Mouse (Mus musculus): ENCODE data around the gene Crybg1. TPM values are rescaled to one million over a fixed set of nuclear protein-coding genes. Genes with fewer than 3 reads are reported as not detected.

Gene Crybg1
- polyA plus RNA-seq, 1 experiment from 2014 or later, result 0.68 TPM

DNA sequence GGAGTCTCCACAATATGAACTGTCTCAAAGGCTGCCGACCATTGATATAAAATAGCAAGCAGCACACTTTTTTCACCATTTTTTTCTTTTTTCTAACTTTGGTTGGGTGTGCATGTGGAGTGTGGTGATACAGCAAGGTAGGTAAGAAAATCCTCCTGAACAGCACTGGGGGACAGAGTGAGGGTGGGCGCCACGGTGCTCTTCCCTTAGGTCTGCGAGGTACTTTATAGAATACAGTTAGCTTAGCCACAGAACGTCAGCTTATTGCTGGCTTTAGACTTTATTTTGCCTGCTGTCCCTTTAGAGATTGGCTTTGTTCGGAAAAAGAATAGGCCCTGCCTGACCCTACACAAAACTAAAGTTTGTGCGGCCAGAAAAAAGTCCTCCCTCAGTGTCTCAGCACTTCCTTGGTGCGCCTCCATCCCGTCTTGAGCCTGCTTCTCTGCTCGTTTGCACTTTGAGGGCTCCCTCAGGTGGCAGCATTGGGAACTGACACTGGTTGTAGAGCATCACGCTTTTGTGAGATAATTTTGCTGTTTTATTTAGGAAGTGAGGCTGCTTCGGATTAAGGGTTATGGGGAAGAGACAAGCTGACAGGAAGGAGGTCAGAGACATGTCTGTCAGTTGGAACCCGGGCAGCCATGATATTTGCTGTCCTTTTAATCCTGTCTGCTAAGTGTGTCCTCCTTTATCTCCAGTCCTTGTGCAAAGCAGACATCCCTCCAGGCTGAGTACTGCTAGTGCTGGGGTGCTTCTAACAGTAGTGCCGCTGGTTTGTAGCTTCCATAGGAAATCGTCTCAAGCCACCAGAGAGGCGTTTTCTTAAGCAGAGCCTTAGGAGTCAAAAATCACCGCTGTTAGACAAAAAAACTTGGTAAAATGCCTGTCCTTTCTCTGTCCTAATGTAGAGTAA, 229.7 kb downstream of the Crybg1 start:
- H3K27ac ChIP-seq, result no peak overlapping the region
- peak; percentile 83 for DNase-seq (ENCODE audit: low spot score)
- H3K4me3 ChIP-seq, result no peak overlapping the region
- H3K36me3 ChIP-seq, result peaks cover 13% of the 10 kb centered on the region
- no peaks in the 10 kb centered on the region for H3K27me3 ChIP-seq (ENCODE audit: insufficient read depth, poor library complexity, severe bottlenecking)
- H3K9me3 ChIP-seq, result no peaks in the 10 kb centered on the region
- H3K4me1 ChIP-seq, result 0 out of 2 replicates have a peak, but pooled peaks cover under 1% of the 10 kb centered on the region
- WGBS, result 38% methylated on average over 17 of the region's 17 CpGs

DNA sequence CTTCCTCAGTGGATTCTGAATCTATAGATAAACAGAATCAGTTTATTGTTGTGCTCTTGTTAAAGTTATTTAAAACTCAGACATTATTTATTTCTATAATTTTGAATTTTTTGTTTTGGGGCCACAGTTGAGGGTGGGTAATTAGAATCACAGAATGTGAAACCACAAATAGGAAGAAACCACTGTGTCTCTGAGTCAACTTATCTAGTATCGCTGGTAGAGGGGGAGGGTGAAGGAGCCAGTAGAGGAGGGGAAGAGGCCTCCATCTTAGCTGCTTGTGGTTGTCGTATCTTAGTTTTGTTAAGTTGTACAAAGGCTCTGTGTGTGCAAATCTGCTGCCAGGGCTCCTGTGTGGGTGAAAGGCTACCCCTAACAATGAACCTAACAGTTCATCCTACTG, 231.9 kb downstream of the Crybg1 start:
- Histone ChIP-seq H3K4me3 (no peak overlapping the region), H3K4me1 (no peaks in the 10 kb centered on the region), H3K9me3 (no peaks in the 10 kb centered on the region), H3K27ac (no peak overlapping the region), H3K36me3 (peaks cover 6% of the 10 kb centered on the region; the same call in 1 of the 2 replicates), H3K27me3 (ENCODE audit: insufficient read depth, poor library complexity, severe bottlenecking) (no peaks in the 10 kb centered on the region)
- 62% methylated on average over 2 of the region's 2 CpGs for WGBS
- DNase-seq (ENCODE audit: low spot score), result no peak

GRCm38 (mm10) chr10:43916181-43916580, 232.5 kb downstream of the Crybg1 start:
- Histone ChIP-seq H3K27me3 (ENCODE audit: insufficient read depth, poor library complexity, severe bottlenecking) (no peaks in the 10 kb centered on the region), H3K36me3 (peaks cover 8% of the 10 kb centered on the region; the same call in 1 of the 2 replicates), H3K9me3 (no peaks in the 10 kb centered on the region), H3K4me3 (no peak overlapping the region), H3K4me1 (no peaks in the 10 kb centered on the region), H3K27ac (no peak overlapping the region)
- WGBS, result 87% methylated on average over 12 of the region's 12 CpGs
- DNase-seq (ENCODE audit: low spot score), result peak; percentile 60

GRCm38 (mm10) chr10:43912236-43912635, 236.4 kb downstream of the Crybg1 start:
- Histone ChIP-seq H3K27ac (no peak overlapping the region), H3K9me3 (no peaks in the 10 kb centered on the region), H3K4me1 (no peaks in the 10 kb centered on the region), H3K27me3 (ENCODE audit: insufficient read depth, poor library complexity, severe bottlenecking) (no peaks in the 10 kb centered on the region), H3K36me3 (peaks cover 17% of the 10 kb centered on the region; the same call in 1 of the 2 replicates), H3K4me3 (no peak overlapping the region)
- DNase-seq (ENCODE audit: low spot score), result no peak
- WGBS, result 77% methylated on average over 3 of the region's 3 CpGs

DNA sequence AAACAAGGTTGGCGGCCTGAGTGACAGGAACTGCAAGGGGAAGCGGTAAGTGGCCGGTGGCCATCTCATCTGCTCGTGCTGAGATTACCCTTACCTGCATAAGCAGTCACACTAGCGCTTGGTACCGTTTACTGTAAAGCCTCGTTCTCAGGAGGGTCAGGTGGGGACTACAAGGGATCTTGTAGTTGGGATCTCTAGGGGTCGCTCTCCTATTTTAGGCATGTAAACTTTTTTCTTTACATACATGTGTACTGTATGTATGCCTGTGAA, 237.8 kb downstream of the Crybg1 start:
- DNase-seq (ENCODE audit: low spot score), result no peak
- Histone ChIP-seq H3K4me3 (no peak overlapping the region), H3K4me1 (no peaks in the 10 kb centered on the region), H3K27me3 (ENCODE audit: insufficient read depth, poor library complexity, severe bottlenecking) (no peaks in the 10 kb centered on the region), H3K9me3 (no peaks in the 10 kb centered on the region), H3K27ac (no peak overlapping the region), H3K36me3 (peaks cover 17% of the 10 kb centered on the region; the same call in 1 of the 2 replicates)
- 91% methylated on average over 8 of the region's 8 CpGs for WGBS

DNA sequence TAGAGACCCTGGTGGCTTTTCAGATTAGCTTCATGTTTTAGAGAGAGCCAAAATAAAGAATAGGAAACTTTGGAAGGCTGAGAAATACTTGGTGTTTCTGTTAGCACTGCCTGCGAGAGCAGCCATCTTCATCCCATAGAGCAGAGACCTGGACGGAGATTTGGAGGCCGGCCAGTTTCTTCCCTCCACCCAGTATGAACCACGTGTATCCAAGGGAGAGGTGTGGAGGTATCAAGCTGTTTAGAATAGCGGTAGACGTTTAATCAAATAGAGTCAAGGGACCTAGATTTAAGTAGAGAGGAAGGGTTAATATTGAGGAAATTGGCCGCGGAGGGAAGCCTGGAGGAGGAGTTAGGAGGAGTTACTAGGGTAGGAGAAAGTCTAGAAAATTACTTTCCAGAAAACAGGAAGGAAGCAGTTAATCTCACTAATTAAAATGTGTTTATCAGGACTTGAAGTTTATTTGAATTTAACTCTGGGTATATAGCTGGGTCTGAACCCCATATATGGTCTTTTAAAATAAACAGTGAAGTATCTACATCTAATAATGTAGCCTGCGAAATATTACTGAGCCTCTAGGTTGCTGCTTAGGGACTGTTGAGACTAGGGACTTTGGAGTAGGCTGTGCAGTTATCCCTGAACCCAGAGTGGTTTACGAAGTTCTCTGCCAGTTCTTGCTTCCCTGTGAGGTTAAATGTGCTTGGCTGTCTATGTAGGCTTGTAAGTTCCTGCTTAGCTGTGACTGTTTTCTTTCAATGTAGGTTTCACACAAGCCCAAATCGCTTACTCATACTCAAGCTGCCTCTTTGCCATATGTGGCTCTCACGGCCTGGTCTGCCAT, 238.4 kb downstream of the Crybg1 start:
- 88% methylated on average over 12 of the region's 12 CpGs for WGBS
- Histone ChIP-seq H3K27ac (no peak overlapping the region), H3K4me3 (no peak overlapping the region), H3K36me3 (peaks cover 17% of the 10 kb centered on the region; the same call in 1 of the 2 replicates), H3K4me1 (no peaks in the 10 kb centered on the region), H3K27me3 (ENCODE audit: insufficient read depth, poor library complexity, severe bottlenecking) (no peaks in the 10 kb centered on the region), H3K9me3 (no peaks in the 10 kb centered on the region)
- no peak for DNase-seq (ENCODE audit: low spot score)

DNA sequence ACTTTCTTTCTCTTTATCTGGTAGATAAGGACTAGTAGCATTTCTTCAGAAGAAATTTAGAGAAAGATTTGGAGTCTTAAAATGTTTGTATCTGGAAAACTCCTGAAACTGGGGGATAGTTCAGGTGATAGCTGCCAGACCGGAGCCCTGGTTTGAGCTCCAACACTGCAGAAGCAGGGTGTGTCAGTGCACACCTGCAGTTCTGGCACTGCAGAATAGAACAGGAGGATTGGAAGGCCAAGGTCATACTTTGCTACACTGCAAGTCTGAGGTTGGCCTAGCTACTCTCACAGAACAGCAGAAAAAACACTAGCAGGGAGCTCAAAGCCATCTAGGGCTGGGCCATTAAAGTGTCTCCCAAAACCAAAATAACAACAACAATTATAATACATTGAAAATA, 244.1 kb downstream of the Crybg1 start:
- no peak for DNase-seq (ENCODE audit: low spot score)
- Histone ChIP-seq H3K4me1 (peaks cover 11% of the 10 kb centered on the region), H3K4me3 (no peak overlapping the region), H3K27me3 (ENCODE audit: insufficient read depth, poor library complexity, severe bottlenecking) (no peaks in the 10 kb centered on the region), H3K9me3 (no peaks in the 10 kb centered on the region), H3K36me3 (no peaks in the 10 kb centered on the region), H3K27ac (no peak overlapping the region)
- 88% methylated on average over 1 of the region's 1 CpGs for WGBS

DNA sequence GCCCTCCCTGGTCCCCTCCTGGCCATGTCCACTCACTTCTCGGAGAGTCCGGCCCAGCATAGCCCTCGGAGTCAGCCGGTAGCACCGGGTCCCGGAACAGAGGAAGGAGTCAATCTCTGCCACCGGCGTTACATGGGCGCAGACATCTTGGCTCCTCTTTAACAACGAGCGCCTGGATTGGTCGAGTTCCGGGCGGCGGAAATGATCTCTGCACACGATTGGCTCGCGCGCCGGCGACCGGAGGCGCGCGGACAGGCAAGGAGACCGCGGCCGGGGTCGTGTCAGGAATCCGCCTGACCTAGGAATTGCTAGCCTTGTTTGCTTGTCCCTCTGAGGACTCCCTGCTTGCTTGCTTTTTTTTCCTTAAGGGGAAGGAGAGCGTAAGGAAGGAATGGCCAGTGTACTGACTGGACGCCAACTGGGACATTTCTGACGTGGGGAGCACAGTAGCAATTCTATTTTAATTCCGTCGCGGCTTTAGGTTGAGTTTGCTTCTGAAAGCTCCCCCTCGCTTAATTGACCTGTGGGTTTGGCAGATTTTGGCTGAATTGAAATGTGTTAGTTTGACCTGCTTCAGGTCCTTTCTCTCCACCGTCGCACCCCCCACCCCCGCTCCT, 247.0 kb downstream of the Crybg1 start, which contains the start of the genes Qrsl1 and Rtn4ip1:
TSS of gene Qrsl1 (minus strand) at position 168 of the 617 bp plus-strand sequence.
TSS of gene Rtn4ip1 (plus strand) at position 230 of the 617 bp plus-strand sequence.
- Histone ChIP-seq H3K9me3 (no peaks in the 10 kb centered on the region), H3K4me3 (peak within 1 kb of the TSS; percentile 87), H3K36me3 (peaks cover 6% of the 10 kb centered on the region; the same call in 1 of the 2 replicates), H3K27ac (peak within 1 kb of the TSS; percentile 97), H3K27me3 (ENCODE audit: insufficient read depth, poor library complexity, severe bottlenecking) (no peaks in the 10 kb centered on the region), H3K4me1 (peaks cover 11% of the 10 kb centered on the region)
- DNase-seq (ENCODE audit: low spot score), result peak; percentile 96
- WGBS, result under 1% methylated on average over 40 of the region's 40 CpGs

- H3K27ac ChIP-seq, result peak overlapping the region; percentile 97
- no peaks in the 10 kb centered on the region for H3K27me3 ChIP-seq (ENCODE audit: insufficient read depth, poor library complexity, severe bottlenecking)
- H3K4me1 ChIP-seq, result peaks cover 11% of the 10 kb centered on the region
- no peak for DNase-seq (ENCODE audit: low spot score)
- WGBS, result 6% methylated on average over 30 of the region's 30 CpGs
- no peaks in the 10 kb centered on the region for H3K9me3 ChIP-seq
- peak overlapping the region; percentile 87 for H3K4me3 ChIP-seq
- H3K36me3 ChIP-seq, result peaks cover 11% of the 10 kb centered on the region; the same call in 1 of the 2 replicates
Measured at GRCm38 (mm10) chr10:43900883-43901570, 247.6 kb downstream of the Crybg1 start.

Other genes starting within 250 kb of the Crybg1 start
- 29.8 and 32.2 TPM in 2 replicates for gene Qrsl1, start 247.1 kb downstream of the Crybg1 start, polyA plus RNA-seq (2016; fragmentation: Nextera tagmentation; extraction: Ambion mirVana)
- 26.7 and 32.9 TPM in 2 replicates for gene Rtn4ip1, start 247.0 kb downstream of the Crybg1 start, polyA plus RNA-seq (2016; fragmentation: Nextera tagmentation; extraction: Ambion mirVana)
- 29.8 and 38.4 TPM in 2 replicates for gene Atg5, start 119.5 kb upstream of the Crybg1 start, polyA plus RNA-seq (2016; fragmentation: Nextera tagmentation; extraction: Ambion mirVana)